Mouse (Mus musculus) liver, embryonic 16.5 days (tissue): Measurements from ENCODE around the gene Rpl18. TPM values are rescaled to one million over a fixed set of nuclear protein-coding genes. Genes with fewer than 3 reads are reported as not detected.

ENCODE experiments used
- ATAC-seq: fragments of 200-750 bp; cut with Nextera tagmentation; 2 replicates; pipeline ENCODE4 v1.8.0; 2017; ENCODE audit warnings: low read depth, mild to moderate bottlenecking, moderate number of reproducible peaks, moderate library complexity
- H3K27ac ChIP-seq: fragments of 300-500 bp; sonication (generic); 2 replicates; pipeline ENCODE4 v1.5.1; 2014; ENCODE audit warnings: mild to moderate bottlenecking, low read length
- H3K27me3 ChIP-seq: fragments of 300-500 bp; sonication (generic); 2 replicates; pipeline ENCODE4 v1.6.1; 2014; ENCODE audit warnings: low read depth, low read length, mixed read lengths; ENCODE audit not compliant: control insufficient read depth, insufficient read depth
- H3K36me3 ChIP-seq: fragments of 300-500 bp; sonication (generic); 2 replicates; pipeline ENCODE4 v1.6.1; 2014; ENCODE audit warnings: mild to moderate bottlenecking; ENCODE audit not compliant: control insufficient read depth, insufficient read depth
- H3K4me1 ChIP-seq: fragments of 300-500 bp; sonication (generic); 2 replicates; pipeline ENCODE4 v1.6.1; 2014; ENCODE audit warnings: low read depth, low read length, mixed read lengths; ENCODE audit not compliant: control insufficient read depth
- H3K4me2 ChIP-seq: fragments of 300-500 bp; sonication (generic); 2 replicates; pipeline ENCODE4 v1.6.1; 2014; ENCODE audit warnings: low read depth, low read length, mixed read lengths
- H3K4me3 ChIP-seq: fragments of 300-500 bp; sonication (generic); 2 replicates; pipeline ENCODE4 v1.5.1; 2014; ENCODE audit warnings: low read depth, mild to moderate bottlenecking, low read length
- H3K9ac ChIP-seq: fragments of 300-500 bp; sonication (generic); 2 replicates; pipeline ENCODE4 v1.6.1; 2014; ENCODE audit warnings: low read depth, low read length
- H3K9me3 ChIP-seq: fragments of 300-500 bp; sonication (generic); replicated peaks from 2 replicates; pipeline ENCODE4 v1.6.1; 2016; ENCODE audit warnings: low read length; ENCODE audit not compliant: control insufficient read depth
- whole genome bisulfite sequencing: fragments of 180-500 bp; shearing (Covaris S2); extraction: QIAGEN DNeasy Blood & Tissue Kit; methylation state at CpG from one replicate; pipeline ENCODE4 v1.1.7; 2014; ENCODE audit not compliant: insufficient replicate concordance; 5-methylcytosine and 5-hydroxymethylcytosine counted together
- polyA plus RNA-seq: library from polyadenylated mRNA; unstranded; fragments of >200 nt; fragmentation: Nextera tagmentation; extraction: Ambion mirVana; gene quantifications from 2 replicates; pipeline ENCODE4 v1.2.1, GENCODE M21; 2015

Gene Rpl18
- polyA plus RNA-seq, 1 experiment from 2014 or later = 460 TPM

DNA sequence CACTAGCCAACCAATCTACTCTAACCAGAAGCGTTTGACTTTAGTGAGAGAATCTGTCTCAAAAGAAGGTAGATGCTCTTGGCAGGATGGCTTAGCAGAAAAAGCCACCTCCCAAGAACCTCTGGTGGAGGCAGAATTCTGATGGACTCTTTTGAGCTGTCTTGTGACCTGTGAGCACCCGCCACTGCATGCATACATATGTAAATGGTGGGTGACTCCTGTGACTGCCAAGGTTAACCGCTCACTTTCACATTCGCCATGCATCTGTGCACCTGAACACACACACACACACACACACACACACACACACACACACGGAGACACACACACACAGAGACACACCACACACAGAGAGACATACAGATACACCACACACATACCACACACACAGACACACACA, 32.2 kb downstream of the Rpl18 start:
- WGBS = 69% methylated on average over 5 of the region's 5 CpGs
- Histone ChIP-seq H3K9me3 (no peaks in the 10 kb centered on the region), H3K4me2 (no peak overlapping the region), H3K9ac (no peak overlapping the region), H3K4me3 (no peak overlapping the region), H3K36me3 (no peaks in the 10 kb centered on the region), H3K27ac (no peak overlapping the region), H3K27me3 (no peaks in the 10 kb centered on the region), H3K4me1 (no peaks in the 10 kb centered on the region)
- ATAC-seq = no peak

DNA sequence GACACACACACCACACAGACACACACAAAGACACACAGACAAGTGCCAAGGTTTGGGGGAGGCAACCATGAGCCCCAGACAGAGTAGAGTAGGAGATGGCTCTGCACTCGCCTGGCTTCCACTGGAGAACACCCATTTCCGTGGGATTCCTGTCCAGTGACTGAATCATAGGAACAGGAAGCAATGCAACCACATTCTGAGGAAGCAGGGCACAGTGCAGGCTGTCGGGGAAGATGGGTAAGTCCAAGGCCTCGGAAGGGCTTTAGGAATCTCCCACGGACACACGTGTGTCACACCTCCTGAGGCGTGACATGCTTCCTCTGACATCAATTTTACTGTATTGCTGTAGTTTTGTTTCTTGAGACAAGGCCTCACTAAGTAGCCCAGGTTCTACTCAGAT, 32.9 kb downstream of the Rpl18 start:
- ATAC-seq = no peak
- no peaks in the 10 kb centered on the region for H3K36me3 ChIP-seq
- H3K9ac ChIP-seq = no peak overlapping the region
- H3K4me2 ChIP-seq = no peak overlapping the region
- H3K9me3 ChIP-seq = no peaks in the 10 kb centered on the region
- no peaks in the 10 kb centered on the region for H3K27me3 ChIP-seq
- 35% methylated on average over 7 of the region's 7 CpGs for WGBS
- no peak overlapping the region for H3K27ac ChIP-seq
- H3K4me1 ChIP-seq = no peaks in the 10 kb centered on the region
- no peak overlapping the region for H3K4me3 ChIP-seq

DNA sequence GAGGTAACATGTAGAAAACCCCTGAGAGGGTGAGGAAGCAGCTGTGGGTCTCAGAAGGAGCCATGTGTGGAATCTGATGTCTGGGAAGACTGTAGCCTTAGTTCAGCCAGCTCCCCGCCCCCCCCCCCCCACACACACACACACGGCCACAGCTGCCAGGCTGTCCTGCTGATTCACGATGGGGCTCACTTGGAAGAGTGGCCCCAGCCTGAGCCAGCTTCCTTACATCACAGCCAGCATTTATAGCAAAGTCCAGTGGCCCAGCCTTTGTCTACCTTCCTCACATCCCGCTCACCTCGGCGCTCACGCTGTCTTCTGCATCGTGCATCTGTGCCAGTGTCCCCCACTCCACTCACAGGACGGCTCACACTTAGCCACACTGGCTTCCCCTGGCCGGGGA, 34.1 kb downstream of the Rpl18 start:
- 40% methylated on average over 10 of the region's 10 CpGs for WGBS
- H3K9me3 ChIP-seq = no peaks in the 10 kb centered on the region
- H3K4me1 ChIP-seq = no peaks in the 10 kb centered on the region
- no peak overlapping the region for H3K4me3 ChIP-seq
- H3K27me3 ChIP-seq = no peaks in the 10 kb centered on the region
- H3K4me2 ChIP-seq = no peak overlapping the region
- H3K9ac ChIP-seq = no peak overlapping the region
- ATAC-seq = no peak
- no peak overlapping the region for H3K27ac ChIP-seq
- H3K36me3 ChIP-seq = no peaks in the 10 kb centered on the region

DNA sequence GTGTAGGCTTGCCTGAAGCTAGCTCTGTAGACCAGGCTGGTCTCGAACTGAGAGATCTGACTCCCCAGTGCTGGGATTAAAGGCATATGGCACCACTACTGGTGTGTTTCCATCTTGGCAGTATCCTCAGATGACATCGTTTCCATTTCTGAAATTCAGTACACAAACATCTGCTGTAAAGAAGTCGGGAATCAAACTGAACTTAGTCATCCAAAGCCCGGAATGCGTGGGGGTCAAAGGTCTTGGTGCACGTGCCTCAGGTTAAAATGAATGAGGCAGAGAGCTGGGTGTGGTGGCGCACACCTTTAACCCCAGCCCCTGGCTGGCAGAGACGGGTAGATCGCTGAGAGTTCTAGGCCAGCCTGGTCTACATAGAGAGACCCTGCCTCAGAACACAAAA, 34.9 kb downstream of the Rpl18 start:
- 52% methylated on average over 9 of the region's 9 CpGs for WGBS
- no peak overlapping the region for H3K4me3 ChIP-seq

DNA sequence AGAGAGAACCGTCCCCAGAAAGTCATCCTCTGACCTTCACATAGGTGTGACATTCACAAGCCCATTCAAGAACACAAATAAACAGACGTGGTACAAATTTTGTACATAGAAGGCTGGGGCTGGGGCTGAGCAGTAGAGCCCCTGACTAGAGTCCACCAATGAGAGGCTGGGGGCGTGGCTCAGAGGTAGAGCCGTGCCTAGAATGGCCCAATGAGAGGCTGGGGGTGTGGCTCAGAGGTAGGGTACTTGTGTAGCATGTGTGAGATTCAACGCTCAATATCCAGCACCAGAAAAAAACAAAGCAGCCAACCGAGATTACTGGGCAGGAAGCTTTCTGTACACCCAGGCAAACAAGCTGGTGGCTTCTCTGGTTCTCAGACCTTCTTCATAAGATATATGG, 40.4 kb downstream of the Rpl18 start:
- Histone ChIP-seq H3K4me1 (no peaks in the 10 kb centered on the region), H3K9me3 (no peaks in the 10 kb centered on the region), H3K27ac (no peak overlapping the region), H3K27me3 (peaks cover 14% of the 10 kb centered on the region), H3K4me3 (no peak overlapping the region), H3K4me2 (no peak overlapping the region), H3K9ac (no peak overlapping the region), H3K36me3 (no peaks in the 10 kb centered on the region)
- 52% methylated on average over 6 of the region's 6 CpGs for WGBS
- no peak for ATAC-seq

More for the DNA sequence above, 34.9 kb downstream of the Rpl18 start:
- no peak overlapping the region for H3K27ac ChIP-seq
- no peaks in the 10 kb centered on the region for H3K36me3 ChIP-seq
- no peaks in the 10 kb centered on the region for H3K27me3 ChIP-seq
- no peaks in the 10 kb centered on the region for H3K9me3 ChIP-seq
- H3K4me2 ChIP-seq = no peak overlapping the region
- no peak overlapping the region for H3K9ac ChIP-seq
- ATAC-seq = no peak
- H3K4me1 ChIP-seq = no peaks in the 10 kb centered on the region

DNA sequence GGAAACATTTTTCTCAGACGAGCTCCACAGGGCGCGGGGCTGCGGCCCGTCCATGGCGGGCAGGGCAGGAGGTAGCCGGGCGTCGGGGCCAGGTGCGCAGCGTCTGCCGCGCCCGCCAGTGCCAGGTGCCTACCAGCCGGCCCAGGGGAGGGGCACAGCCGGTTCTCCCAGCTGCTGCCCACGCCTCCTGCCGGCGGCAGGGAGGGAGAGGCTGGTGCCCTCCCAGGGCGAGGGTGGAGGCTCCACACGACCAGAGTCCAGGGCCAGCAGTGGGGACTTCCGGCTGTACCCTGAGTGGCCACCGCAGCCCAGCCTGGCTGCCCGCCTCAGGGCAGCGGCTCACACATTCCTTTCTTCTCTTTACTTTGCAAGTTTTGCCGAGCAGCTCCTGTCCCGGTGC, 44.1 kb downstream of the Rpl18 start:
- H3K9ac ChIP-seq = no peak overlapping the region
- H3K36me3 ChIP-seq = no peaks in the 10 kb centered on the region
- H3K27ac ChIP-seq = no peak overlapping the region
- peaks cover 14% of the 10 kb centered on the region for H3K27me3 ChIP-seq
- H3K4me2 ChIP-seq = no peak overlapping the region; the same call in 1 of the 2 replicates
- H3K9me3 ChIP-seq = no peaks in the 10 kb centered on the region
- H3K4me3 ChIP-seq = peak overlapping the region; percentile 26; the same call in 1 of the 2 replicates
- 7% methylated on average over 24 of the region's 27 CpGs for WGBS
- ATAC-seq = no peak
- H3K4me1 ChIP-seq = no peaks in the 10 kb centered on the region

DNA sequence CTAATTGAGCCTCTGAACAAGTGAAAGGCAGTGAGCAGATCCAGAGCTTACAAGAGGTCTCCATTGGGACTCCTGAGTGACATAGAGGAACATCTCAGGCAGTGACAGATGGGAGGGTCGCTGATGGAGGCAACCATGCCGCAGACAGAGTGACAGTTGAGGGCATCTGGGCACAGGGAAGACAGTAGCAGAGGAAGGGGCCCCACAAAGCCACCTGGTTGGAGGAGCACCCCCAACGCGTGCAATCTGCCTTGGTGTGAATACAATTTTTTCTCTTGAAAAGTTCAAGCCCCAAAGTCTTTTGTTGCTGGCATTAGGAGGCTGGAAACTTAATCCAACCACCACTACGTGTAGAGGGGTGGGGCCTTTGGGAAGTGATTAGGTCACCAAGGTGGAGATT, 44.9 kb downstream of the Rpl18 start:
- 44% methylated on average over 5 of the region's 5 CpGs for WGBS
- Histone ChIP-seq H3K4me3 (no peak overlapping the region), H3K36me3 (no peaks in the 10 kb centered on the region), H3K9ac (no peak overlapping the region), H3K27ac (no peak overlapping the region), H3K27me3 (peaks cover 14% of the 10 kb centered on the region), H3K4me1 (no peaks in the 10 kb centered on the region), H3K4me2 (no peak overlapping the region), H3K9me3 (no peaks in the 10 kb centered on the region)
- ATAC-seq = no peak

DNA sequence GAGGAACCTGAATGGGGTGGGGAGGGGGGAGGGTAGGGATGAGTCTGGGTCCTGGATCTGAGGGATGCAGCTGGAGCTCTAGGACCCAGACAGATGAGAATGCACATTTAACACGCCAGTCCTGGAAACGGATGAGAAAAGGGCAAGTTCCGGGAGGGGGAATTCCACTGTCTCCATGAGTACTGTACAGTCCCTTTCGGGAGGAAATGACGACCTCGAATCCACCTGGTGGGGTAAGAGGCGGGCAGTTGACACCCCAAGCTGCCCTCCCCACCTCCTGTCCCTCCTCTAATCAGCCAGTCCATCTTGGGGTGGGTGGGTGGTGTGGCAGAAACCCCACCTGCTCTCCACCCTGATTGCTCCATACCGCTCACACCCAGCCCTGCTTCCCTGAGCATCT, 50.7 kb downstream of the Rpl18 start:
- Histone ChIP-seq H3K4me1 (no peaks in the 10 kb centered on the region; the same call in 1 of the 2 replicates), H3K4me3 (no peak overlapping the region), H3K27ac (no peak overlapping the region), H3K36me3 (no peaks in the 10 kb centered on the region), H3K4me2 (no peak overlapping the region), H3K9me3 (no peaks in the 10 kb centered on the region), H3K9ac (no peak overlapping the region), H3K27me3 (no peaks in the 10 kb centered on the region)
- no peak for ATAC-seq
- 48% methylated on average over 8 of the region's 8 CpGs for WGBS

DNA sequence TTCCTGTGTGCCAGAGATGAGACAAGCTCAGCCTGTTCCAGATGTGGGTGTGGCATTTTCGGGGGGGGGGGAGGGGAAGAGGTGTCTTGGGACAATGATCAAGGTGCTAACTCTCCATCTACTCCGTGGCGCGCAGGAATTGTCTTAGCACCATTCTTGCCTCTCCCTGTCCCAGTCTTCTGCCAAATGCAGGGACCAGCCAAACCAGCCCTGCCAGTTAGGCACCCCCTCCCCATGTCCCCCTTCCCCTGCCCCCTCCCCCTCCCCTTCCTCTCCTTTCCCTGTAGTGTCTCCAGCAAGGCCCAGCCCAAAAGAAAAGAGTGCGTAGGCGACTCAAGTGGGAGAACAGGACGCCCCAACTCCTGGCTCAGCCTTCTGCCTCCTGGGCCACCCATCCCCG, 51.5 kb downstream of the Rpl18 start:
- H3K27me3 ChIP-seq = no peaks in the 10 kb centered on the region
- H3K4me1 ChIP-seq = no peaks in the 10 kb centered on the region; the same call in 1 of the 2 replicates
- no peak overlapping the region for H3K4me3 ChIP-seq
- H3K36me3 ChIP-seq = no peaks in the 10 kb centered on the region
- no peak overlapping the region for H3K4me2 ChIP-seq
- H3K27ac ChIP-seq = no peak overlapping the region
- no peaks in the 10 kb centered on the region for H3K9me3 ChIP-seq
- no peak overlapping the region for H3K9ac ChIP-seq
- ATAC-seq = no peak
- 58% methylated on average over 8 of the region's 8 CpGs for WGBS
